Mouse (Mus musculus): ENCODE data around the gene Adamts15.

GRCm38 (mm10) chr9:30895618-30896017, 26.6 kb downstream of the Adamts15 start:
- no peak for TF ChIP-seq EP300 (optimal IDR thresholded peaks at IDR 0.05)
- no peak for TF ChIP-seq CTCF (IDR thresholded peaks at IDR 0.05; ENCODE audit: low read depth)

Measured in stomach, postnatal 0 days (tissue).